Mouse (Mus musculus) cerebellum, postnatal 14 days (tissue): ENCODE results near the gene Fam98c.
"Not testable (repeated sequence)": the region's sequence is repeated elsewhere in the genome, so short reads cannot be mapped to it uniquely, and the experiment has no call there.

Source experiments
- DNase-seq, 2 experiments: peaks; one replicate each; pipeline ENCODE4 v3.0.0; 2021; ENCODE audit warnings: mixed read lengths in 2 of 2

Fam98c gene

DNA sequence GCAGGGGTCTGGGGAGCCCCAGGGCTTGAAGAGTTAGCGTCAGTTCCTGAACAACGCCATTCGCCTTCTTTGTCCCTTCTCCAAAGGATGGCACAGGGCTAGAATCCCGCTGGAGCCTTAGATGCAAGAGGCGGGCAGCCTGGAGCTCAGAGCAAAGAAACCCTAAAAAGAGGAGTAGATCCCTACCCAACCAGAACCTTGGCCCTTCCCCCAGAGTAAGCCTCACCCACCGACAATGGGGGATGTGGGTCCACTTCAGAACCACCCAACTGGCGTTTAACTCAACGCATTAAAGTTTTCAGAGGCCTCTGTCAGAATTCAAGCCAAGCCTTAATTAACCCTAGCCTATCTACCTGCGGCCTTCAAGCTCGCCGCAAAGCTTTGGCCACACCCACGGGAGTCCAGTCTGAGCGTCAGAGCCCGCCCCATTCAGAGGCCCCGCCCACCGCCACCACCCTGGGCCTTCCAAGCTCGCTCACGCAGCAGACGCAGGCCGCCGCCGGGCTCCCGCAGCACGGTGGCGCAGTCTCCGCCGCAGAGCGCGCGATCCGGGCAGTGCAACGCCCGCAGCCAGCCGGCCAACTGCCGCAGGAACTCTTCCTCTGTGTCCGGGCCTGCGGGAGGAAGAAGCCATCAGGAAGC lies 717 bp downstream of the Fam98c start:
- peak; percentile 93 to 95 for DNase-seq

- peak in 1 of 2 experiments; percentile 49 for DNase-seq
Observed at GRCm38 (mm10) chr7:29154018-29154720, 1.9 kb downstream of the Fam98c start.

GRCm38 (mm10) chr7:29151486-29151885 lies 4.5 kb downstream of the Fam98c start:
- DNase-seq: no peak

DNA sequence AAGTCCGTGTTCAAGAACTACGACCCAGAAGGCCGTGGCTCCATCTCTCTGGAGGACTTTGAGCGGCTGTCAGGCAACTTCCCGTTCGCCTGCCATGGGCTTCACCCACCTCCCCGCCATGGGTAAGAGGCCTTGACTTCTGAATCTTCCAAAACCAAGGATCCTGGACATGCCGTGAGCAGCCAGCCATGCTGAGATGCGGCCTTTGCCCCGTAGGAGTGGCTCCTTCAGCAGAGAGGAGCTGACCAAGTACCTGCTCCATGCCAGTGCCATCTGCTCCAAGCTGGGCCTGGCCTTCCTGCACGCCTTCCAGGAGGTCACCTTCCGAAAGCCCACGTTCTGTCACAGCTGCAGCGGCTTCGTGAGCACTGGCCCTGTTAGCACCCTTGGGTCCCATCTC lies 7.3 kb downstream of the Fam98c start:
- no peak for DNase-seq

DNA sequence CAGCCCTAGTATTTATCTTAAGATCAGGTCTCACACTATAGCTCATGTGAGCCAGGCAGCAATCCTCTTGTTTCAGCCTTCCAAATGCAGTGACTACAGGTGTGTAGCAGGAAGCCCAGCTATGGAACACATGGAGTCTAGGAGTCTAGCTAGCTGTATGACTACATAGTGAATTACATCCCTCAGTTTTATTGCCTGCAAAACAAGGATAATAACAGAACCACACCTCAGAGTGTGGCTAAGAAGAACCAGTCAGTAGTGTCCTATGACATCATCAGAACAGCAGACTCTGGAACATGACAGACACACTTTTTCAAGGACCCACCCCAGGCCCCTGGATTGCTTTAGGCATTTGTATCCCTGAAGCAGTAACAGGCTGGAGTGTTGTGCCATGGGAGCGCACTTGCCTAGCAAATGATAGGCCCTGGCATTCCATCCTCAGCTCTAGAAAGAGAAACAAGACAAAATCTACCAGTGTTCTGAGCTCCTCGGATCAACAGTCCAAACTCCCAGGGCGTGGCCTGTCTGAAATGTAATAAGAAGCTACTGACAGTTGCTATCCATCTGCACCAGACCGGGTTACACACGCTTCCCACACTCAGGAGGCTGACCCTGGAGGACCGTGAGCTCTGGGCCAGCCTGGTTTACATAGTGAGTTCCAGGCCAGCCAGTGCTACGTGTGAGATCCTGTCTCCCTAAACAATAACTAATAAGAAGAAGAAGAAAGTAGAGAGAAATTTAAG lies 9.2 kb downstream of the Fam98c start:
- DNase-seq: no peak

GRCm38 (mm10) chr7:29144006-29144405 lies 12.0 kb downstream of the Fam98c start:
- DNase-seq: no peak

DNA sequence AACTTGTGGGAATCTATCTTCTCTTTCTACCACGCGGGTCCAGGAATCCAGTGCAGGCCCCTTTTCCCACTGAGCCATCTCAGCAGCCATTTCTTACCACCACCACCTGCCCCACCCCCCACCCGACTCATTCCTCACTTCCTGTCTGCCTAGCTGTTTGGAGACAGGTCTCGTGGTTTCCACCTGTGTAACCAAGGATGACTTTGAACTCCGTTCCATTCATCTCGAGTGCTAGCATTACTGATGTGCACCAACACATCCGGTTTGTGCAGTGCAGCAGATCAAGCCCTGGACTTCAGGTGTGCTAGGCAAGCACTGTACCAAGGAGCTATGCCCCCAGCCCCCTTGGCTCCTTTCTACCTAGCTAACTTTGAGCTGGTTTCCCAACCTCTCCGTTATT lies 14.6 kb downstream of the Fam98c start:
- no peak for DNase-seq

DNA sequence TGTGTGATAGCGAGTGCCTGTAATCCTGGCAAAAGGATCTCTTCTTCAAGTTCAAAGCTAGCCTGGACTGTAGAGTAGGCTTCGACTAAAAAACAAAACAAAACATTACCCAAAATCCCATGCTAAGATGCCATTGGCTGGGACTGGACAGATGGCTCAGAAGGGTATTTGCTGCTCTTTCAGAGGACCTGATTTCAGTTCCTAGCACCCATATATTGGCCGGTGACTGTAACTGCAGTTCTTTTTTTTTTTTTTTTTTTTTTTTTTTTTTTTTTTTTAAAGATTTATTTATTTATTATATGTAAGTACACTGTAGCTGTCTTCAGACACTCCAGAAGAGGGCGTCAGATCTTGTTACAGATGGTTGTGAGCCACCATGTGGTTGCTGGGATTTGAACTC lies 16.8 kb downstream of the Fam98c start:
- not testable (repeated sequence) for DNase-seq

- DNase-seq: no peak
Observed at GRCm38 (mm10) chr7:29137429-29137828, 18.6 kb downstream of the Fam98c start.

DNA sequence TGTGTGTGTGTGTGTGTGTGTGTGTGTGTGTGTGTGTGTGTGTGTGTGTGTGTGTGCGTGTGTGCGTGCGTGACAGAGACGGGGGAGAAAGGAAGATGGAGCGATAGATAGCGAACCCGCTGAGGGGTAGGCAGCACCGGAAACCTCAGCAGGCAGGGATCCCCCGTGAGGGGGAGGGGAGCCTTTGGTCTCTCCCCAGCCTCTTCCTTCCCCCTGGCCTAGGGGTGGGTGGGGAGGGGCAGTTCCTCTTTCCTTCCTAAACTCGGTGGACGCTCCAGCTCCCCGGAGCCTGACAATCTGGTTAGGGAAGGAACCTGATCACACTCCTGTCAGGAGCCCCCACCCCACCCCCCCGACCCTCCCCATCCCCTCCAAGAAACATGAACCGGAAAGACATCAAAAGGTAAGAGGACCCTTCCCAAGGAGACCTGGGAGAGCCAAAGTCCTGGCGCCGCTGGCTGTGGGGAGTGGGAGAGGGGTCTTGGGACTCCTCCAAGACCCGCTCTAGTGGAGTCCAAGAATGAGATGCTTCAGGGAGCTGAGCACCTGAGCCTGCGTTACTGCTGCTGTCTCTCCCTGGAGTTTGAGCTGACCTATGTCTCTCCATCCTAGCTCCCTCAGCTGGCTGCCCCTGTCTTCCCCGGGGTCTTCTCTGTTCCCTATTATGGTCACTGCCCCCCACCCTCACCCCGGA lies 21.2 kb downstream of the Fam98c start, which contains the start of gene Rasgrp4:
TSS of gene Rasgrp4 (plus strand) at position 159 of the 694 bp plus-strand sequence.
- DNase-seq: peak in 1 of 2 experiments; percentile 18

DNA sequence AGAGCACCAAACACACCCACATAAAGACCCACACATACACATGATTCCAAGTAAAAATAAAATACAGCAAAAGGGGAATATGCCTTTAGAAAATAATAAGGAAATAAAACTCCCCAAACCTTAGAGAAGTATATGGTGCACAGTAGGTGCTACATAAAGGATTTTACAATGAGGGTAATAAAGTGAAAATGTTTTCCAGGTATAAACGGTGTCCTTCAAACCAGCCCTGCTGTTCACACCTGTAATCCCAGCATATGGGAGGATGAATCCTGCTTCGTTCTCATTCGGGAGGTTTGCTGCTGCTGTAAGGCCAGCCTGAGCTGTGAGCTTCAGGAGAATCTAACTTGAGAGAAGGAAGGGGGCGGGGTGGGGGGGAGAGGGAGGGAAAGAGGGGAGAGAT lies 21.8 kb downstream of the Fam98c start:
- no peak for DNase-seq

GRCm38 (mm10) chr7:29128725-29129124 lies 27.3 kb downstream of the Fam98c start:
- DNase-seq: no peak

DNA sequence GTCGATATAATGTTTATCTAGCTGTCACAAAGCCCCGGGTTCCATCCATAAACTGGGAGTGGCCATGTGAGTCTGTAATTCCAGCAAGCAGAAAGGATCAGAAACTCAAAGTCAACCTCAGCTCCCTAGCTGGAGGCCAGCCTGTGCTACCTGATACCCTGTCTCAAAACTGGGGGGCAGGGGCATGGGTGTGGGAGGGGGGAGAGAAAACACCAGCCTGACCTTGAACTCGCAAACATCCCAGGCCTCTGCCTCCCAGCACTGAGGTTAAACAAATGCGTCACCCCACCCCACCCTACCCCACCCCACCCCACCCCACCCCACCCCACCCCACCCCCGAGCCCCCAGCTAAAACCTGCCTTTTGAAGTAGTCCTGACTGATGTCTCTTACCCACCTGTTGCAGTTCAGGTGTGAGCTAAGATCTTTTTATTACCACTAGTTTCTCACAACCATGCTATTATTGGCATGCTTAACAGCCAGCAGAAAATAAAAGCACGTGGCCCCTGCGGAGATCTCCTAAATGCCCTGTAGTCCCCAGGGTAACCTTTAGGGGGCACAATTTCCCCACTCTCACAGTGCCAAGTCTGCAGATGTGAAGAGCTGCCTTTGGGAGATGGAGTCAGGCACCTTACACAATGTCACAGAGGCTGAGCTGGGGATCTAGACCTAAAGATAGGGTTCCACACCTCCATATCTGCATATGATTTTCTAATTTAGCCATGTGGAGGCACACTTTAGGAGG lies 29.7 kb downstream of the Fam98c start:
- peak; percentile 18 to 37 for DNase-seq

GRCm38 (mm10) chr7:29124970-29125369 lies 31.1 kb downstream of the Fam98c start, which contains the start of gene Ryr1:
TSS of gene Ryr1 (minus strand) at chr7:29125179.
- peak; percentile 9 to 25 for DNase-seq

DNA sequence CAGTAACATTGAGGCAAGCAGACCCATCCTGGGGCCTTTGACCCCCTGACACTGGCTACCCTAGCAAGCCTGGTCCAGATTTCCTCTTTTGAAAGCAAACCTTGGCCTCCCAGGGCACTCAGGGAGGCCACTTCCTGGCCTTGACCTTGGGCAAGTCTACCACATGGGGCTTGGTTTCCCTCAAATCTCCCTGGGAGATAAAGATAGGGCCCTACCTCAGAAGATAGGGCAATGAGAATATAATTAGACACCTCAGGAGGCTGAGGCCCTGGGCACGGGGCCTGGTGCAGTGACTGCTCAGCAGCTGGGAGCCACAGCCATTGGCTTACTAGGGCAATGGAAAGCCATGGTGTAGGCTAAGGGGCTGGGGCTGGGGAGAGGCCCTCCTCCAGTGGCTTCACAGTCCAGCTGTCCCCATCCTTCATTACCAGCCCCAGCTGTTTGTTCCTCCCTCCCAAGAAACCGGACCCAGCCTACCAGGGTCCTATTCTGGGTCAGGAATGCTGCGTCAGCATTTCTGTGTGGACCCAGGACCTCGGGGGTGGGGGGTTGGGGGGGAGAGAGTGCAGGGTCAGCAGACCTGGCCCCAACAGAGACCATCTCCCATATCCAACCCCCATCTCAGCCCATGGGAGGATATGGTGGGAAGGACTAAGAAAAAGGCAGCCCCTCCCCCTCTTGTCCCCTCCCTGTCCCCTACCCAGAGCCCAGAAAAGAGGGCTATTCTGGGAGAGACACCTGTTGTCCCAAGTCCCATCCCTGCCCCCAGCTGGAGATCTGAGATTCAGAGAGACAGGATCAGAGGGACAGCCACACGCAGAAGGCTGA lies 32.3 kb downstream of the Fam98c start:
- no peak for DNase-seq

GRCm38 (mm10) chr7:29122821-29123220 lies 33.2 kb downstream of the Fam98c start:
- no peak for DNase-seq

DNA sequence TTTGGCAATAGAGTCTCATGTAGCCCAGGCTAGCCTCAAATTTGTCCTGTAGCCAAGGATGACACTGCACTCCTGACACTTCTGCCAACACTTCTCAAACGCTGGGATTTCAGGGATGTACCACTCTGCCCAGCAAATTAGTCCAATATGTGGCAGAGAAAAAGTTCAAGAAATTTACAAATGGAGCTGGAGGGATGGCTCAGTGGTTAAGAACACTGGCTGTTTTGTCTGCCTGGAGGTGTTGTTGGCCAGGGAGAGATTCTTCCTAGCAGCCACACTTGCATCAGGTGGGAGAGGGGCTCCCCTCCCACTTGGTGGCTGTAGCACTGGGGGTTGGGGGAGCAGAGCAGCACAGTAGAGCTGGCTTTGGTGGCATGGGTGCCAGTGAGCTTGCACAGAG lies 36.5 kb downstream of the Fam98c start:
- no peak for DNase-seq

DNA sequence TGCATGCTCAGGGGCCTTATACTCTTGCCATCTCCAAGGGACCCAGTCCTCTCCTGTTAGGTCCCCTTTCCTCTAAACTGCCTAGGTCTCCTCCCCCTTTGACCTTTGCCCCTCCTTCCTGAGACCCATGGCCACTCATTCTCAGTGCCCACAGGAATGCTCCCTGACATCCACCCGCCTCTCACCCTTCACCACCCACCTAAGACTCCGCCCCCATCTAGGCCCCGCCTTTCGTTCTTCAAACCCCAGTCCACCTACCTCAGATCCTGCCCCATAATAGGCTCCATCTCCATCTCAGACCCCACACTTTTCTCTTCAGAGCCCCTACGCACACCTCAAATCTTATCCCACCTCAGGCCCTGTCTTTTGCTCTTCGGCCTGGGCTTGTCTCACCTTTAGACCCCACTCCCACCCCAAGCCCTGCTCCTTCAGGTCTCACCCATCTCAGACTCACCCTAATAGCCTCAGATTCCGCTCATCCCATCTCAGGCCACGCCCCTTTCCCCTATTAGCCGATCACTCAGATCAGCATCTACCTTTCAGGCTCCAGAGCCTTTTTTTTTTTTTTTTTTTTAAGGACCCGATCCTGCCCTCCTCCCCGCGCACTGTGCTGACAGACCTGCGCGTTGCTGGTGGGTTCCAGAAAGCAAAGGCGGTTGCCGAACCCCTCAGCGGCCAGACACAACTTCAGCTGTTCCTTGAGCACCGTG lies 37.7 kb downstream of the Fam98c start:
- DNase-seq: no peak

GRCm38 (mm10) chr7:29108992-29109955 lies 46.8 kb downstream of the Fam98c start:
- peak; percentile 50 to 58 for DNase-seq
